ENCODE assay signal across 13 mouse cellular contexts in the genomic region with DNA sequence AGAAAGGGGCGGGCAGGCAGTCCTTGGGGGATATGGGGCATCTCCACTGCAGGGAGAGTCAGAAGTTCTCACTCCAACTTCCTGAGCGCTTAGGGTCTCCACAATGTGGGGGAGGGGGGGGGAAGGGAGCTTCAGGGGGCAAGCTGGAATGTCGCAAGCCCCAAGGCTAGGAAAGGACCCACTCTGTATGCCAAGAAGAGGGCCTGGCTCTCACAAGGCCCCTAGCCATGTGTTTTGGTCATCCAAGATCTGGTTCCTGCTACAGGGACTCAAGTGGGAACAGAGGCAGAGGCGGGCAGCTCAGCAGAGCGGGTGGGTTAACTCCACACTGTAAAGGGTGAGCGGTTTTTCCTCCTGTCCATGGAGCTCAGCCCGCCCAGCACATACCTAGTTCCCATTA. TPM values are rescaled to one million over a fixed set of nuclear protein-coding genes. Genes with fewer than 3 reads are reported as not detected.
DNase-seq lines count a peak whose midpoint lies in the region; ATAC-seq and TF ChIP-seq lines count a peak whose summit lies in the region.
"Had no signal": no experiment of that assay in that cellular context is flagged by ENCODE, and none has a peak within 500 bp of the region (broad histone marks: within the 10 kb centered on the region; RNA-seq: fewer than 3 reads in every experiment).

No protein-coding gene starts in this region.

- TF ChIP-seq CTCF in brain, embryonic 14.5 days (IDR thresholded peaks at IDR 0.05; ENCODE audit: borderline replicate concordance, extremely low read depth, insufficient read depth, insufficient read length), result no peak

- 0 out of 2 replicates have a peak overlapping the region, but pooled peaks have one; percentile 6 for H3K27ac ChIP-seq in intestine, embryonic 15.5 days
- H3K27ac ChIP-seq in intestine, embryonic 16.5 days (ENCODE audit: low read length), result no peak overlapping the region
- no peak overlapping the region for H3K27ac ChIP-seq in forebrain, embryonic 12.5 days
- peak overlapping the region; percentile 0; the same call in 1 of the 2 replicates for H3K27ac ChIP-seq in midbrain, embryonic 13.5 days
- H3K27ac ChIP-seq: kidney, postnatal 0 days had no signal

- H3K4me3 ChIP-seq in intestine, embryonic 15.5 days (replicated peaks), result no peak overlapping the region
- no peak overlapping the region for H3K4me3 ChIP-seq in intestine, embryonic 16.5 days (ENCODE audit: low read length)
- H3K4me3 ChIP-seq in forebrain, embryonic 12.5 days (replicated peaks), result no peak overlapping the region
- no peak overlapping the region for H3K4me3 ChIP-seq in midbrain, embryonic 13.5 days (replicated peaks)

- H3K36me3 ChIP-seq in intestine, embryonic 15.5 days, result no peaks in the 10 kb centered on the region
- no peaks in the 10 kb centered on the region for H3K36me3 ChIP-seq in intestine, embryonic 16.5 days (ENCODE audit: control insufficient read depth, insufficient read depth, low read length)
- no peaks in the 10 kb centered on the region for H3K36me3 ChIP-seq in forebrain, embryonic 12.5 days (replicated peaks)
- H3K36me3 ChIP-seq in midbrain, embryonic 13.5 days, result no peaks in the 10 kb centered on the region

- H3K4me2 ChIP-seq in intestine, embryonic 15.5 days (replicated peaks), result no peak overlapping the region
- no peak overlapping the region for H3K4me2 ChIP-seq in intestine, embryonic 16.5 days (ENCODE audit: low read depth, low read length)
- no peak overlapping the region for H3K4me2 ChIP-seq in forebrain, embryonic 12.5 days
- no peak overlapping the region for H3K4me2 ChIP-seq in midbrain, embryonic 13.5 days (replicated peaks)

- 78% methylated on average over 7 of the region's 7 CpGs for WGBS in intestine, embryonic 15.5 days
- 77% methylated on average over 7 of the region's 7 CpGs for WGBS in intestine, embryonic 16.5 days
- 78% methylated on average over 7 of the region's 7 CpGs for WGBS in forebrain, embryonic 12.5 days
- 79% methylated on average over 7 of the region's 7 CpGs for WGBS in midbrain, embryonic 13.5 days

- H3K4me1 ChIP-seq in intestine, embryonic 15.5 days (replicated peaks), result peaks cover 34% of the 10 kb centered on the region
- peaks cover 33% of the 10 kb centered on the region for H3K4me1 ChIP-seq in intestine, embryonic 16.5 days (ENCODE audit: control insufficient read depth, insufficient read depth, low read length)
- H3K4me1 ChIP-seq in forebrain, embryonic 12.5 days, result peaks cover 16% of the 10 kb centered on the region
- H3K4me1 ChIP-seq in midbrain, embryonic 13.5 days (replicated peaks), result peaks cover 38% of the 10 kb centered on the region

- ATAC-seq in intestine, embryonic 15.5 days, result no peak
- no peak for ATAC-seq in intestine, embryonic 16.5 days
- 0 out of 2 replicates have a peak, but pooled peaks have one; percentile 9 for ATAC-seq in forebrain, embryonic 12.5 days (ENCODE audit: low FRiP score)
- ATAC-seq in midbrain, embryonic 13.5 days, result peak; percentile 19; the same call in 1 of the 2 replicates
- no peak for ATAC-seq in megakaryocyte-erythroid progenitor cell, adult 5-6 weeks (replicated peaks; ENCODE audit: low FRiP score, low TSS enrichment, poor library complexity, severe bottlenecking)

- H3K9me3 ChIP-seq in intestine, embryonic 15.5 days, result no peaks in the 10 kb centered on the region
- H3K9me3 ChIP-seq in intestine, embryonic 16.5 days (ENCODE audit: control insufficient read depth, low read length), result no peaks in the 10 kb centered on the region
- H3K9me3 ChIP-seq in forebrain, embryonic 12.5 days, result no peaks in the 10 kb centered on the region
- H3K9me3 ChIP-seq in midbrain, embryonic 13.5 days, result no peaks in the 10 kb centered on the region

- DNase-seq in brain, embryonic 14.5 days (ENCODE audit: low read depth), result peak; percentile 41
- no peak for DNase-seq in cerebellum, adult 18-20 months
- DNase-seq: adrenal gland, postnatal 25 days; cerebellum, adult 11 months; heart, adult 11 months; liver; lung, postnatal 36 days had no signal

- TF ChIP-seq POLR2A in brain, embryonic 14.5 days (IDR thresholded peaks at IDR 0.05; ENCODE audit: borderline replicate concordance, extremely low read depth, insufficient read depth, insufficient read length, poor library complexity, severe bottlenecking), result no peak

- no peaks in the 10 kb centered on the region for H3K27me3 ChIP-seq in intestine, embryonic 15.5 days (replicated peaks)
- no peaks in the 10 kb centered on the region for H3K27me3 ChIP-seq in intestine, embryonic 16.5 days (replicated peaks; ENCODE audit: control insufficient read depth, insufficient read depth, low read length)
- H3K27me3 ChIP-seq in forebrain, embryonic 12.5 days, result no peaks in the 10 kb centered on the region
- H3K27me3 ChIP-seq in midbrain, embryonic 13.5 days, result no peaks in the 10 kb centered on the region

- H3K9ac ChIP-seq in intestine, embryonic 15.5 days, result no peak overlapping the region
- H3K9ac ChIP-seq in intestine, embryonic 16.5 days (ENCODE audit: low read depth, low read length), result no peak overlapping the region
- no peak overlapping the region; the same call in 1 of the 2 replicates for H3K9ac ChIP-seq in forebrain, embryonic 12.5 days
- no peak overlapping the region for H3K9ac ChIP-seq in midbrain, embryonic 13.5 days (replicated peaks)

RNA-seq across cellular contexts. Expression of a gene that starts 37.6 kb away (rescaled TPM):
- polyA plus RNA-seq in intestine, embryonic 15.5 days (2015; fragmentation: Nextera tagmentation; extraction: Ambion mirVana), result 9.6 and 10.8 TPM in 2 replicates
- polyA plus RNA-seq in intestine, embryonic 16.5 days (2015; fragmentation: Nextera tagmentation; extraction: Ambion mirVana), result 8.3 and 8.8 TPM in 2 replicates
- 16.7 and 29.0 TPM in 2 replicates for polyA plus RNA-seq in brain, embryonic 14.5 days (2012; rRNA removed)
- 10.4 and 11.0 TPM in 2 replicates for polyA plus RNA-seq in forebrain, embryonic 12.5 days (2016; fragmentation: Nextera tagmentation; extraction: Ambion mirVana)
- polyA plus RNA-seq in midbrain, embryonic 13.5 days (2015; fragmentation: Nextera tagmentation; extraction: Ambion mirVana), result 16.3 and 17.4 TPM in 2 replicates
- total RNA-seq in megakaryocyte-erythroid progenitor cell, adult 5-6 weeks (2014; fragmentation: Nextera tagmentation), result 0.30 TPM in 1 of 2 replicates, not detected in the other
- not detected in 2 replicates for total RNA-seq in megakaryocyte-erythroid progenitor cell, adult 5-6 weeks (2017)

Comparison
In these comparisons a context has a peak if more than half of its experiments do, and no peak if none do; other contexts are left out.
1. H3K27ac ChIP-seq: peak in intestine, embryonic 15.5 days (single experiment) and midbrain, embryonic 13.5 days (single experiment); none in intestine, embryonic 16.5 days (single experiment) and forebrain, embryonic 12.5 days (single experiment).
2. ATAC-seq: peak in forebrain, embryonic 12.5 days (single experiment) and midbrain, embryonic 13.5 days (single experiment); none in intestine, embryonic 15.5 days (single experiment), intestine, embryonic 16.5 days (single experiment) and megakaryocyte-erythroid progenitor cell, adult 5-6 weeks (single experiment).